Mouse (Mus musculus) CH12.LX (cell line): ENCODE measurements around the gene Spata6.

Experiments used
- CTCF ChIP-seq, 2 experiments: IDR thresholded peaks in 1 of 2; conservative IDR thresholded peaks in 1 of 2; 2 replicates each; pipeline ENCODE4 v1.5.1; 2011 to 2012; ENCODE audit warnings: low read depth in 2 of 2, low read length in 2 of 2, improper control_type of control experiment in 1 of 2, inconsistent platforms in 1 of 2, mild to moderate bottlenecking in 1 of 2, moderate library complexity in 1 of 2
- EP300 ChIP-seq: IDR thresholded peaks from 2 replicates; pipeline ENCODE4 v1.6.1; 2011; ENCODE audit warnings: low read length, improper control_type of control experiment
- ETS1 ChIP-seq: conservative IDR thresholded peaks from 2 replicates; pipeline ENCODE4 v1.6.1; 2012; ENCODE audit warnings: low read depth, mild to moderate bottlenecking, inconsistent platforms, low read length, improper control_type of control experiment, moderate library complexity
- JUN ChIP-seq: IDR thresholded peaks from 2 replicates; pipeline ENCODE4 v1.6.1; 2011; ENCODE audit warnings: low read depth, mild to moderate bottlenecking, low read length, improper control_type of control experiment, moderate library complexity; ENCODE audit not compliant: insufficient read depth
- MAFK ChIP-seq: IDR thresholded peaks from 2 replicates; pipeline ENCODE4 v1.6.1; 2011; ENCODE audit warnings: low read length, improper control_type of control experiment; ENCODE audit not compliant: insufficient replicate concordance
- MEF2A ChIP-seq: IDR thresholded peaks from 2 replicates; pipeline ENCODE4 v1.6.1; 2014; ENCODE audit warnings: low read depth, mild to moderate bottlenecking, inconsistent platforms, low read length, improper control_type of control experiment, borderline replicate concordance
- NRF1 ChIP-seq: IDR thresholded peaks from 2 replicates; pipeline ENCODE4 v1.6.1; 2014; ENCODE audit warnings: low read depth, mild to moderate bottlenecking, inconsistent platforms, low read length, improper control_type of control experiment, moderate library complexity
- POLR2A ChIP-seq: IDR thresholded peaks from 2 replicates; pipeline ENCODE4 v1.6.1; 2011; ENCODE audit warnings: low read depth, mild to moderate bottlenecking, improper control_type of control experiment, low read length
- POLR2AphosphoS2 ChIP-seq: IDR thresholded peaks from 2 replicates; pipeline ENCODE4 v1.6.1; 2011; ENCODE audit warnings: low read depth, low read length, improper control_type of control experiment
- RCOR1 ChIP-seq: conservative IDR thresholded peaks from 2 replicates; pipeline ENCODE4 v1.6.1; 2012; ENCODE audit warnings: low read depth, mild to moderate bottlenecking, inconsistent platforms, low read length, improper control_type of control experiment
- TCF12 ChIP-seq: IDR thresholded peaks from 2 replicates; pipeline ENCODE4 v1.6.1; 2014; ENCODE audit warnings: low read depth, mild to moderate bottlenecking, inconsistent platforms, low read length, improper control_type of control experiment
- UBTF ChIP-seq: IDR thresholded peaks from 2 replicates; pipeline ENCODE4 v1.6.1; 2012; ENCODE audit warnings: low read depth, mild to moderate bottlenecking, inconsistent platforms, low read length, improper control_type of control experiment, moderate library complexity

DNA sequence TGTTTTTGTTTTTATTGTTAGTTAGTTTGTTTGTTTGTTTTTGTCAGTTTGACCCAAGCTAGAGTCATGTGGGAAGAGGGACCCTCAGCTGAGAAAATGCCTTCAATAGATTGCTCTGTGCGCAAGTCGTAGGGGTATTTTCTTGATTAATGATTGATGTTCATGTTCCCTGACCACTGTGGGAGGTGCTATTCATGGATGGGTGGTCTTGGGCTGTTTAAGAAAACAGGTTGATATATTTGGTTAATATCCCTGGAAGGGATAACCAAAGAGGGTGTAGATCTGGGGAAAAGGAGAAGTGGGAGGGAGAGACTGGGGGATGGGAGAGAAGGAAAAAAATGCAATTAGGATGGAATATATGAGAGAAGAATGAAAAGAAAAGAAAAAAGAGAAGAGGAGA is 15.7 kb upstream of the Spata6 start:
- no peak for TF ChIP-seq POLR2A
- no peak for TF ChIP-seq NRF1
- TF ChIP-seq ETS1: no peak
- no peak for TF ChIP-seq RCOR1
- TF ChIP-seq CTCF (conservative IDR thresholded peaks at IDR 0.05 in 1 of 2, IDR thresholded peaks at IDR 0.05 in 1 of 2; ENCODE audit: low read depth in 2 of 2, low read length in 2 of 2): no peak
- no peak for TF ChIP-seq MEF2A
- no peak for TF ChIP-seq POLR2AphosphoS2
- no peak for TF ChIP-seq UBTF
- TF ChIP-seq EP300: no peak
- no peak for TF ChIP-seq MAFK
- TF ChIP-seq TCF12: no peak
- no peak for TF ChIP-seq JUN
